Mouse (Mus musculus): ENCODE measurements around the gene Ptafr. TPM values are rescaled to one million over a fixed set of nuclear protein-coding genes. Genes with fewer than 3 reads are reported as not detected.
"Not testable (repeated sequence)": the region's sequence is repeated elsewhere in the genome, so short reads cannot be mapped to it uniquely, and the experiment has no call there.

Gene Ptafr
- polyA plus RNA-seq, 1 experiment from 2014 or later, result 0.68 TPM

DNA sequence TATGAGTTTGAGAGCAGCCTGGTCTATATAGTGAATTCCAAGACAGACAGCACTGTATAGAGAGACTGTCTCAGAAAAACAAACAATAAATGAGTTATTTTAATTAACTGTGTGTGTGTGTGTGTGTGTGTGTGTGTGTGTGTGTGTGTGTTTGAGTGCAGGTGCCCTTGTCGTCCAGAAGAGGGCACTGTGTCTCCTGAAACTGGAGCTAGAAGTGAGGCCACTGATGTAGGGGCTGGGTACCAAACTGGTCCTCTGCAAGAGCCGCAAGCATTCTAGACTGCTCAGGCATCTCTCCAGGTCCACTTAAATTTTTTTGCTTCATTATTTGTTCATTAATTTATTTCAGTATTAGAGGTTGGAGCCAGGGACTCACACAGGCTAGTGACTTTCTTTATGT, 35.0 kb downstream of the Ptafr start:
- WGBS, result 81% methylated on average over 2 of the region's 2 CpGs
- peaks cover 5% of the 10 kb centered on the region for H3K4me1 ChIP-seq (ENCODE audit: control insufficient read depth, insufficient read depth, low read length)
- no peaks in the 10 kb centered on the region for H3K27me3 ChIP-seq (ENCODE audit: control insufficient read depth, insufficient read depth, low read length)
- H3K9me3 ChIP-seq (replicated peaks; ENCODE audit: control insufficient read depth, low read length), result no peaks in the 10 kb centered on the region
- no peak overlapping the region for H3K4me2 ChIP-seq (ENCODE audit: low read depth, low read length)
- no peak for ATAC-seq (replicated peaks; ENCODE audit: extremely low read depth, insufficient read depth, low FRiP score)
- H3K4me3 ChIP-seq (ENCODE audit: low read length), result no peak overlapping the region
- H3K9ac ChIP-seq (ENCODE audit: low read length), result no peak overlapping the region
- no peak overlapping the region for H3K27ac ChIP-seq (ENCODE audit: low read length)
- no peaks in the 10 kb centered on the region for H3K36me3 ChIP-seq (ENCODE audit: control insufficient read depth, insufficient read depth)

DNA sequence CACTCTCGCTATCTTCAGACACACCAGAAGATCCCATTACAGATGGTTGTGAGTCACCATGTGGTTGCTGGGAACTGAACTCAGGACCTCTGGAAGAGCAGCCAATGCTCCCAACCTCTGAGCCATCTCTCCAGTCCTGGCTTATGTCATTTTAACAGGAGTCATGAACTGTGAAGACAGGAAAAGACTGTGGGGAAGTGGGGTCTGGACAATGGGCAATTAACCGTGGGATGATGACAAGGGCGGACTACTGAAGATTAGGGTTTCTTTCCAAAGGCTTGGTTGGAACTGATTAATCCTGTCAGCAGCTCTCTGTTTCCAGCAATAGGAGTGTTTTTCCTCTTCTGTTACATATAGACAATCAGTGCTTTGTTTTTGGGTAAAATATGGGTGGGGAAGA, 35.9 kb downstream of the Ptafr start:
- H3K4me3 ChIP-seq (ENCODE audit: low read length), result no peak overlapping the region
- no peak overlapping the region for H3K9ac ChIP-seq (ENCODE audit: low read length)
- H3K9me3 ChIP-seq (replicated peaks; ENCODE audit: control insufficient read depth, low read length), result no peaks in the 10 kb centered on the region
- WGBS, result 43% methylated on average over 3 of the region's 3 CpGs
- H3K27ac ChIP-seq (ENCODE audit: low read length), result no peak overlapping the region
- H3K4me2 ChIP-seq (ENCODE audit: low read depth, low read length), result no peak overlapping the region
- ATAC-seq (replicated peaks; ENCODE audit: extremely low read depth, insufficient read depth, low FRiP score), result peak; percentile 67; the same call in 1 of the 2 replicates
- H3K4me1 ChIP-seq (ENCODE audit: control insufficient read depth, insufficient read depth, low read length), result no peaks in the 10 kb centered on the region
- no peaks in the 10 kb centered on the region for H3K27me3 ChIP-seq (ENCODE audit: control insufficient read depth, insufficient read depth, low read length)
- H3K36me3 ChIP-seq (ENCODE audit: control insufficient read depth, insufficient read depth), result no peaks in the 10 kb centered on the region

DNA sequence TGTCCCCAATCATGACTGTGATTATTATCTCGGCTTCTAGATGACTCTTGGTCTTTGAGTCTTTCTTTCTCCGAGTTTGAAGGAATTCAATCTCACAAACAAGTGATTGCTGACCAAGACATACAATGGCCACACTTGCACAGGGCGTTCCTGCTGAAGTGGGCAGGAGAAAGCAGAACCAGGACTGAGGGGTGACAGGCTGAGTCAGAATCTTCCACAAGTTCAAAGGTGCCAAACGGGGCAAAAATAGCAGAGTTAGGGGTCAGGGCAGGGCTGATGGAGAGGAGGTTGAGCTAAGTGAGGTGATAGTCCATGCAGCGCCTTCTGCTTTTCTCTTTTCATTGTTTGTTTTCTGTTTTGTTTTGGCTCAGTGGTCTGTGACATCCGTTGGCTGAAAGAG, 36.6 kb downstream of the Ptafr start:
- Histone ChIP-seq H3K4me3 (ENCODE audit: low read length) (no peak overlapping the region), H3K4me1 (ENCODE audit: control insufficient read depth, insufficient read depth, low read length) (no peaks in the 10 kb centered on the region), H3K36me3 (ENCODE audit: control insufficient read depth, insufficient read depth) (no peaks in the 10 kb centered on the region), H3K4me2 (ENCODE audit: low read depth, low read length) (no peak overlapping the region), H3K9me3 (replicated peaks; ENCODE audit: control insufficient read depth, low read length) (no peaks in the 10 kb centered on the region), H3K27ac (ENCODE audit: low read length) (no peak overlapping the region), H3K9ac (ENCODE audit: low read length) (no peak overlapping the region), H3K27me3 (ENCODE audit: control insufficient read depth, insufficient read depth, low read length) (no peaks in the 10 kb centered on the region)
- no peak for ATAC-seq (replicated peaks; ENCODE audit: extremely low read depth, insufficient read depth, low FRiP score)
- 75% methylated on average over 6 of the region's 6 CpGs for WGBS

GRCm38 (mm10) chr4:132601242-132601641, 37.4 kb downstream of the Ptafr start:
- 85% methylated on average over 5 of the region's 5 CpGs for WGBS
- H3K36me3 ChIP-seq (ENCODE audit: control insufficient read depth, insufficient read depth); ATAC-seq (replicated peaks; ENCODE audit: extremely low read depth, insufficient read depth, low FRiP score): not testable (repeated sequence)

DNA sequence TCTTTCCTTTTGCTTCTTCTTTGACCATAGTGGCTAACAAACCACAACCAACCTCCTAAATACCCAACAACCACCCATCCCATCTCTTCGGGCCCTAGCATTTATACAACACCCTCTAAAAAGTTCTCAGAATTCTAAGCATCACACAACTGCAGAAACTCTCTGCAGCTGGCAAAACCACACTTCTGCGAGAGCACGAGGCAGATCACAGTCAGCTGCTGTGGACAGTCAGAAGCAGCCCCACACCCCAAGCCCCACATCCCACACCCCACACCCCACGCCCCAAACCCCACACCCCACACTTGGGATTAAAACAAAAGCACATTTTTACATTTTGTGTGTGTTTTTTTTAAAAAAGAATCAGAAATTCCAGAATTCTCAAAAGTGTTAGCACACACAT, 39.6 kb downstream of the Ptafr start:
- Histone ChIP-seq H3K36me3 (ENCODE audit: control insufficient read depth, insufficient read depth) (no peaks in the 10 kb centered on the region), H3K4me3 (ENCODE audit: low read length) (no peak overlapping the region), H3K4me1 (ENCODE audit: control insufficient read depth, insufficient read depth, low read length) (peaks cover 7% of the 10 kb centered on the region), H3K9me3 (replicated peaks; ENCODE audit: control insufficient read depth, low read length) (no peaks in the 10 kb centered on the region), H3K9ac (ENCODE audit: low read length) (no peak overlapping the region), H3K27me3 (ENCODE audit: control insufficient read depth, insufficient read depth, low read length) (no peaks in the 10 kb centered on the region), H3K4me2 (ENCODE audit: low read depth, low read length) (no peak overlapping the region), H3K27ac (ENCODE audit: low read length) (no peak overlapping the region)
- ATAC-seq (replicated peaks; ENCODE audit: extremely low read depth, insufficient read depth, low FRiP score), result no peak
- WGBS, result 85% methylated on average over 4 of the region's 4 CpGs

More at GRCm38 (mm10) chr4:132601242-132601641, 37.4 kb downstream of the Ptafr start:
- H3K27ac ChIP-seq (ENCODE audit: low read length); H3K4me1 ChIP-seq (ENCODE audit: control insufficient read depth, insufficient read depth, low read length); H3K4me3 ChIP-seq (ENCODE audit: low read length); H3K9me3 ChIP-seq (replicated peaks; ENCODE audit: control insufficient read depth, low read length); H3K9ac ChIP-seq (ENCODE audit: low read length); H3K4me2 ChIP-seq (ENCODE audit: low read depth, low read length); H3K27me3 ChIP-seq (ENCODE audit: control insufficient read depth, insufficient read depth, low read length): not testable (repeated sequence)

DNA sequence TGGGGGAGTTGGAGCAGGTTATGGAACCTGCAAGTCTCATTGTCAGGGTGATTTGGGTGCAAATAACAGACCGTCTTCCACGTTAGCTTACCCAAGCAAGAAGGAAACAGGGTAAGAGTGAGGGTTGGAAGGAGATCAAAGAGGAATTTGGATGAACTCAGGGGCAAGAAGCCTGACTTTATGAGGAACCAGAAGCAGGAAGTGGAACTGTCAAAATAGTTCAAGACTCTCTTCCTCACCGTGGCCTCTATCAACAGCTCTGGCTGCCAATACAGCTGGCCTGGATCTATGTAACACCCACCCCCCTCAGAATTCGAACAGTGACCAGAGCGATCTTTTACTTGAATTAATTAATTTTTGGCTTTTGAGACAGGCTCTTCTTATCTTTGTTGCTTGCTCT, 41.9 kb downstream of the Ptafr start:
- no peaks in the 10 kb centered on the region for H3K36me3 ChIP-seq (ENCODE audit: control insufficient read depth, insufficient read depth)
- WGBS, result 59% methylated on average over 5 of the region's 5 CpGs
- no peak overlapping the region for H3K4me3 ChIP-seq (ENCODE audit: low read length)
- H3K27ac ChIP-seq (ENCODE audit: low read length), result no peak overlapping the region
- no peaks in the 10 kb centered on the region for H3K27me3 ChIP-seq (ENCODE audit: control insufficient read depth, insufficient read depth, low read length)
- H3K9me3 ChIP-seq (replicated peaks; ENCODE audit: control insufficient read depth, low read length), result no peaks in the 10 kb centered on the region
- ATAC-seq (replicated peaks; ENCODE audit: extremely low read depth, insufficient read depth, low FRiP score), result no peak
- peaks cover 7% of the 10 kb centered on the region for H3K4me1 ChIP-seq (ENCODE audit: control insufficient read depth, insufficient read depth, low read length)
- H3K4me2 ChIP-seq (ENCODE audit: low read depth, low read length), result no peak overlapping the region
- no peak overlapping the region for H3K9ac ChIP-seq (ENCODE audit: low read length)

DNA sequence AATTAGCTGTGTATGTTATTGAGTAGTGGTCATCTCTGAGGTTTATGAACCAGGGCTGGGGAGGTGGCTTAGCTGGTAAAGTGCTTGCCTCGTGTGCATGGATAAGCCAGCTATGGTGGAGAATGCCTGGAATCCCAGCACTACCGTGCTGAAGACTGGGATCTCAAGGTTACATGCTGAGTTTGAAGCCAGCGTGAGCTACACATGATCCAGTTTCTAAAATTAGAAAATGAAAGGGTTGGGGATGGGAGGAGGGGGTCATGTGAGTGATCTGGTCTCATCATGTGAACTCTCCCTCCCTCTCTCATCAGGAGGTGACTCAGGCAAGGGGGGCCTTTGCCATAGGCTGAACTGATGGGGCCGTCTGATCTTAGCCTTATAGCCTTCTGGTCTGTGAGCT, 44.3 kb downstream of the Ptafr start:
- Histone ChIP-seq H3K27me3 (ENCODE audit: control insufficient read depth, insufficient read depth, low read length) (no peaks in the 10 kb centered on the region), H3K27ac (ENCODE audit: low read length) (peak overlapping the region; percentile 87), H3K36me3 (ENCODE audit: control insufficient read depth, insufficient read depth) (no peaks in the 10 kb centered on the region), H3K4me2 (ENCODE audit: low read depth, low read length) (no peak overlapping the region), H3K4me1 (ENCODE audit: control insufficient read depth, insufficient read depth, low read length) (peaks cover 7% of the 10 kb centered on the region), H3K9ac (ENCODE audit: low read length) (0 out of 2 replicates have a peak overlapping the region, but pooled peaks have one; percentile 33), H3K4me3 (ENCODE audit: low read length) (no peak overlapping the region), H3K9me3 (replicated peaks; ENCODE audit: control insufficient read depth, low read length) (no peaks in the 10 kb centered on the region)
- WGBS, result 28% methylated on average over 4 of the region's 4 CpGs
- peak; percentile 81 for ATAC-seq (replicated peaks; ENCODE audit: extremely low read depth, insufficient read depth, low FRiP score)

DNA sequence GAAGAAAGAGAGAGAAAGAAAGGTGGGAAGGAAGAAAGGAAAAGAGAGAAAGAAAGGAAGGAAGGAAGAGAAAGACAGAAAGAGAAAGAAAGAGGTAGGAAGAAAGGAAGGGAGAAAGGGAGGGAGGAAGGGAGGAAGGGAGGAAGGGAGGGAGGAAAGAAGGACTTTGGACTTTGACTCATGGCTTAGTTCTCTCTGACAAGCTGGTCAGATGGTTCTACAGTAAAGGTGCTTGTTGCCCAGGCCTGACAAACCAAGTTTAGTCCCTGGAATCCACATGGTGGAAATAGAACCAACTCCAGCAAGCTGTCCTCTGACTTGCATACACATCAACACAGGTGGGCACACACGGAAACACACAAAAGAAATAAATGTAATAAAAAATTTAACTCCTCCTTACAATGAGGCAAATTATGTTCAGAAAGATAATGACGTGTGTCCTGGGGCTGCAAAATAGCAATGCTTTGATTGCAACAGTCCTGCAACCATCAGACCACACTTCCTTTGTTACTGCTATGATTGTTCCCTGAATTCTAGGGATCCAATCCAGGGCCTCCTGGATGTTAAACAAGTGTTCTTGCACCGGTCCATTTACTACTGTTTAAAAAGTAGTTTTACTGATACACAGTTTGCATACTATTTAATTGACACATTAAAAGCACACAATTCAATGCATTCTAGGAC, 46.6 kb downstream of the Ptafr start:
- ATAC-seq (replicated peaks; ENCODE audit: extremely low read depth, insufficient read depth, low FRiP score), result no peak
- Histone ChIP-seq H3K9ac (ENCODE audit: low read length) (no peak overlapping the region), H3K27me3 (ENCODE audit: control insufficient read depth, insufficient read depth, low read length) (no peaks in the 10 kb centered on the region), H3K4me1 (ENCODE audit: control insufficient read depth, insufficient read depth, low read length) (peaks cover 7% of the 10 kb centered on the region), H3K4me2 (ENCODE audit: low read depth, low read length) (no peak overlapping the region), H3K9me3 (replicated peaks; ENCODE audit: control insufficient read depth, low read length) (no peaks in the 10 kb centered on the region; the same call in 1 of the 2 replicates), H3K27ac (ENCODE audit: low read length) (no peak overlapping the region), H3K4me3 (ENCODE audit: low read length) (no peak overlapping the region), H3K36me3 (ENCODE audit: control insufficient read depth, insufficient read depth) (no peaks in the 10 kb centered on the region)
- 74% methylated on average over 3 of the region's 3 CpGs for WGBS

GRCm38 (mm10) chr4:132611320-132611719, 47.5 kb downstream of the Ptafr start:
- no peak overlapping the region for H3K9ac ChIP-seq (ENCODE audit: low read length)
- H3K27ac ChIP-seq (ENCODE audit: low read length), result no peak overlapping the region
- no peaks in the 10 kb centered on the region for H3K36me3 ChIP-seq (ENCODE audit: control insufficient read depth, insufficient read depth)
- ATAC-seq (replicated peaks; ENCODE audit: extremely low read depth, insufficient read depth, low FRiP score), result no peak
- H3K27me3 ChIP-seq (ENCODE audit: control insufficient read depth, insufficient read depth, low read length), result no peaks in the 10 kb centered on the region
- H3K4me3 ChIP-seq (ENCODE audit: low read length), result no peak overlapping the region
- H3K9me3 ChIP-seq (replicated peaks; ENCODE audit: control insufficient read depth, low read length), result peaks cover 3% of the 10 kb centered on the region; the same call in 1 of the 2 replicates
- peaks cover 7% of the 10 kb centered on the region for H3K4me1 ChIP-seq (ENCODE audit: control insufficient read depth, insufficient read depth, low read length)
- H3K4me2 ChIP-seq (ENCODE audit: low read depth, low read length), result no peak overlapping the region
- 75% methylated on average over 8 of the region's 8 CpGs for WGBS
